Mouse (Mus musculus) thymus, adult 2 months (tissue): ENCODE data around the gene Bola2. TPM values are rescaled to one million over a fixed set of nuclear protein-coding genes. Genes with fewer than 3 reads are reported as not detected.

ENCODE experiments used
- DNase-seq: peaks from one replicate; pipeline ENCODE4 v3.0.0; 2021
- H3K27ac ChIP-seq: fragments of 200-500 bp; 2 replicates; pipeline ENCODE4 v1.5.1; 2012; ENCODE audit warnings: low read length, control low read depth; ENCODE audit not compliant: control insufficient read depth, insufficient read depth
- H3K27me3 ChIP-seq: fragments of 200-500 bp; 2 replicates; pipeline ENCODE4 v1.6.1; 2012; ENCODE audit warnings: mild to moderate bottlenecking, low read length, moderate library complexity, mixed read lengths; ENCODE audit not compliant: control insufficient read depth, insufficient read depth
- H3K36me3 ChIP-seq: fragments of 200-500 bp; 2 replicates; pipeline ENCODE4 v1.6.1; 2012; ENCODE audit warnings: mild to moderate bottlenecking, low read length, moderate library complexity; ENCODE audit not compliant: control insufficient read depth, insufficient read depth
- H3K4me1 ChIP-seq: fragments of 200-500 bp; replicated peaks from 2 replicates; pipeline ENCODE4 v1.6.1; 2012; ENCODE audit warnings: low read length; ENCODE audit not compliant: control insufficient read depth, insufficient read depth
- H3K4me3 ChIP-seq: fragments of 200-500 bp; 2 replicates; pipeline ENCODE4 v1.5.1; 2012; ENCODE audit warnings: mild to moderate bottlenecking, low read length, control low read depth, moderate library complexity; ENCODE audit not compliant: control insufficient read depth, insufficient read depth
- CTCF ChIP-seq: fragments of 200-500 bp; IDR thresholded peaks from 2 replicates; pipeline ENCODE4 v1.5.1; 2012; ENCODE audit warnings: mild to moderate bottlenecking, control low read depth, low read length, moderate library complexity, borderline replicate concordance; ENCODE audit not compliant: control insufficient read depth, poor library complexity, insufficient read depth; ENCODE audit errors: extremely low read depth
- POLR2A ChIP-seq: fragments of 200-500 bp; IDR thresholded peaks from 2 replicates; pipeline ENCODE4 v1.6.1; 2012; ENCODE audit warnings: mild to moderate bottlenecking, low read length, control low read depth, moderate library complexity; ENCODE audit not compliant: control insufficient read depth, poor library complexity, insufficient read depth; ENCODE audit errors: extremely low read depth
- WGBS: fragments of 180-500 bp; shearing (Covaris S2); methylation state at CpG from one replicate; pipeline ENCODE4 v1.1.7; 2018; 5-methylcytosine and 5-hydroxymethylcytosine counted together
- polyA plus RNA-seq: library from polyadenylated mRNA; depleted of rRNA; stranded (reverse); fragments of >200 nt; gene quantifications from 2 replicates; pipeline ENCODE4 v1.2.3, GENCODE M21; 2012

Gene Bola2
- polyA plus RNA-seq, 1 experiment, result 51.3 TPM

- peak overlapping the region; percentile 88 for H3K4me3 ChIP-seq
- H3K4me1 ChIP-seq, result peaks cover 48% of the 10 kb centered on the region
- WGBS, result 14% methylated on average over 12 of the region's 12 CpGs
- TF ChIP-seq CTCF, result no peak
- no peak for TF ChIP-seq POLR2A
- DNase-seq, result peak; percentile 80
- H3K27me3 ChIP-seq, result no peaks in the 10 kb centered on the region
- peak overlapping the region; percentile 98 for H3K27ac ChIP-seq
- H3K36me3 ChIP-seq, result peaks cover 39% of the 10 kb centered on the region
These were observed 7.9 kb downstream of the Bola2 start for GRCm38 (mm10) chr7:126702861-126703756.

- TF ChIP-seq POLR2A, result no peak
- TF ChIP-seq CTCF, result no peak
- peaks cover 51% of the 10 kb centered on the region for H3K4me1 ChIP-seq
- DNase-seq, result no peak
- peaks cover 39% of the 10 kb centered on the region for H3K36me3 ChIP-seq
- no peaks in the 10 kb centered on the region for H3K27me3 ChIP-seq
- peak overlapping the region; percentile 98 for H3K27ac ChIP-seq
- WGBS, result 3% methylated on average over 7 of the region's 7 CpGs
- peak overlapping the region; percentile 88 for H3K4me3 ChIP-seq
These were observed 8.5 kb downstream of the Bola2 start for GRCm38 (mm10) chr7:126703757-126704077.

- Histone ChIP-seq H3K27me3 (no peaks in the 10 kb centered on the region), H3K4me1 (peaks cover 51% of the 10 kb centered on the region), H3K4me3 (peak overlapping the region; percentile 88), H3K27ac (peak overlapping the region; percentile 98), H3K36me3 (peaks cover 32% of the 10 kb centered on the region)
- peak; percentile 91 for DNase-seq
- no peak for TF ChIP-seq CTCF
- peak; percentile 79 for TF ChIP-seq POLR2A
- WGBS, result under 1% methylated on average over 39 of the region's 39 CpGs
These were observed 9.2 kb downstream of the Bola2 start for GRCm38 (mm10) chr7:126704121-126704980.

- H3K4me3 ChIP-seq, result no peak within 1 kb of the TSS; the same call in 1 of the 2 replicates
- peak; percentile 80 for DNase-seq
- WGBS, result 13% methylated on average over 19 of the region's 19 CpGs
- H3K27me3 ChIP-seq, result no peaks in the 10 kb centered on the region
- peaks cover 47% of the 10 kb centered on the region for H3K4me1 ChIP-seq
- H3K27ac ChIP-seq, result peak within 1 kb of the TSS; percentile 98
- H3K36me3 ChIP-seq, result 0 out of 2 replicates have a peak, but pooled peaks cover 5% of the 10 kb centered on the region
- TF ChIP-seq POLR2A, result no peak; the same call in 1 of the 2 replicates
- 0 out of 2 replicates have a peak, but pooled peaks have one; percentile 41 for TF ChIP-seq CTCF
These were observed 12.4 kb downstream of the Bola2 start, which contains the start of gene Coro1a for GRCm38 (mm10) chr7:126707442-126708174. Gene Coro1a (minus strand): TSS chr7:126707787.

GRCm38 (mm10) chr7:126708175-126708952 lies 13.2 kb downstream of the Bola2 start:
- H3K4me3 ChIP-seq, result no peak overlapping the region
- TF ChIP-seq CTCF (no peak), POLR2A (no peak)
- H3K36me3 ChIP-seq, result no peaks in the 10 kb centered on the region
- 74% methylated on average over 10 of the region's 10 CpGs for WGBS
- peaks cover 51% of the 10 kb centered on the region for H3K4me1 ChIP-seq
- no peak for DNase-seq
- H3K27me3 ChIP-seq, result no peaks in the 10 kb centered on the region
- peak overlapping the region; percentile 98 for H3K27ac ChIP-seq
